Mouse (Mus musculus) Patski (cell line): ENCODE measurements around the gene Iqub. TPM values are rescaled to one million over a fixed set of nuclear protein-coding genes. Genes with fewer than 3 reads are reported as not detected.
A peak's percentile ranks its signal among the peaks of the same experiment; 100 is the strongest.

Source experiments
- ATAC-seq: fragments of 100-300 bp; one replicate; pipeline ENCODE4 v1.8.0; 2021
- CTCF ChIA-PET: fragments of 350-600 bp; sonication (Branson Sonifier 250); formaldehyde crosslinking; loops from one replicate; lab custom pipeline; 2022; ENCODE audit warnings: inconsistent platforms; lab: Charles Lee
- POLR2A ChIA-PET: fragments of 350-600 bp; sonication (Branson Sonifier 250); formaldehyde crosslinking; loops from one replicate; lab custom pipeline; 2022; ENCODE audit warnings: antibody characterized with exemption, inconsistent platforms; lab: Charles Lee
- DNase-seq: peaks from one replicate; pipeline ENCODE4 v3.0.0-alpha.2; 2011; ENCODE audit warnings: low read depth, low spot score
- H3K27me3 ChIP-seq: fragments of 371-371 bp; one replicate; pipeline ENCODE4 v1.5.1; 2021
- CTCF ChIP-seq: fragments of 100-300 bp; IDR thresholded peaks from one replicate; pipeline ENCODE4 v1.5.1; 2021
- in situ Hi-C: fragments of 300-500 bp; cut with MboI; formaldehyde crosslinking; loops from 3 replicates; pipeline ENCODE4 v1.11.1; 2018; ENCODE audit warnings: low pct_unique_long_range_greater_than_20kb, mixed read lengths
- polyA plus RNA-seq: library from polyadenylated mRNA; unstranded; gene quantifications from one replicate; pipeline ENCODE4 v1.2.3, GENCODE M21; 2021

Gene Iqub
- polyA plus RNA-seq: not detected

DNA sequence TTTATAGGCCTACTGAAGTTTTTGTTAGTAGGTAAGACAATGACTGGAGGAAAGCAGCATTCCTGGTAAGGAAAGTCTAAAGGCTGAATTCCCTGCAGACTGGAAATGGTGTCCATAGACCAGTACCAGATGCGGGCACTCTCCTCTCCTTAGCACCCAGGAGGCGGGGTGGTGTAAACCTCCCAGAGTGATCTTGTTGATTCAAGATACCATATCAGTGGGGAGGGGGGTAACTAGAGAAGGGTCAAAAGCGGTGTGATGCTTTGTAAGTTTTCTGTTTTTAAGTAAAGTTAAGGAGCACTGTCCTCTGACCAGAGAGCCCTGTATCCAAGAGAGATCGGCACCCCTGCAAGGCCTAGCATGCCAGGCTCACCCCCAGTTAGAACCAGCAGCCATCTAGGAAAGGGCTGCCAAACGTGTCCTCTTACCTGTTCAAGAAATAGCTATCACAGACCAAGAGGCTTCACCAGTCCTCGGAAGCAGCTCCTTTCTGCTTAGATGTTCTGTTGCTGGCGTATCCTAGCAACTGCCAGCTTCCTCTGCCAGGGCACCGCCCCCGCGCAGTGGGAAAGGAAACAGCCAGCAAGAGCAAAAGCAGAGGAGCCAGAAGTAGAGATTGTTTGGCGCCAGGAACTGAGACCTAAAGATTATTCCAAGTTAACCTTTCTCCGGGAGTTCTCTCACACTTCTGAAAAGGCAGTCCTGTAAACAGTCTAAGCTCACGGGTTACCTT, at the start of gene Iqub:
Gene Iqub, minus strand, starts transcription at position 516 of the 733 bp plus-strand sequence.
- CTCF ChIA-PET: interaction anchor here (1.5 to 1.7 kb wide), 3 partner anchors 9 to 24 kb away, joined by 4 to 5 read pairs (median 5); no protein-coding TSS in a partner anchor
- POLR2A ChIA-PET: no interaction called here
- no peak for DNase-seq
- in situ Hi-C loops: no loop called here
- ATAC-seq: no peak
- peaks cover 4% of the 10 kb centered on the region for H3K27me3 ChIP-seq
- TF ChIP-seq CTCF: no peak

GRCm38 (mm10) chr6:24564081-24564480, 49.2 kb upstream of the Iqub start:
- ChIA-PET POLR2A (no interaction called here), CTCF (interaction anchor here (2.0 to 2.6 kb wide), 2 partner anchors 10 to 33 kb away, joined by 7 to 8 read pairs; no protein-coding TSS in a partner anchor)
- ATAC-seq (no peak), DNase-seq (no peak)
- in situ Hi-C loops: no loop called here
- no peak for TF ChIP-seq CTCF
- H3K27me3 ChIP-seq: no peaks in the 10 kb centered on the region

DNA sequence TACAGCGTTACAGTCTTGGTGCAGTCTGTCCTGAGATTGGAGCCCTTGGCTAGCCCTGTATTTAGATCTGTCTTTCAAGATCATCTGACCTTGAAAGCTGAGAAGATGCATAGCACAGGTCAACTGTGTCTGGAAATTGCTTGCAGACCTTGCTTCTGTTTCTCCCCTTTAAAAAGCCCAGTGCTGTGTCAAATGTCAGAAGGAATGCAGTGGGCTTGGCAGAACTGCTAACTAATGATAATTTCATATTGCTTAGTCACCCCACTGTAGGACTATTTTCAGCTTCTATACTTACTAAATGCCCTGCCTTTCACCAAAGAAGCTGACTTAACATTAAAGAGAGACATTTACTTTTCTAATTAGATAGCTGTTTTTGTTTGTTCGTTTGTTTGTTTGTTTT, 40.6 kb upstream of the Iqub start:
- ATAC-seq: peak; percentile 63
- in situ Hi-C loops: no loop called here
- no peaks in the 10 kb centered on the region for H3K27me3 ChIP-seq
- POLR2A ChIA-PET: interaction anchor here (0.5 kb wide), 1 partner anchor 78 kb away, joined by 4 read pairs; no protein-coding TSS in a partner anchor
- TF ChIP-seq CTCF: no peak
- no peak for DNase-seq
- CTCF ChIA-PET: interaction anchor here (1.5 to 1.8 kb wide), 2 partner anchors 9 to 72 kb away, joined by 3 to 8 read pairs; no protein-coding TSS in a partner anchor

GRCm38 (mm10) chr6:24554427-24555086, 39.7 kb upstream of the Iqub start:
- CTCF ChIA-PET: interaction anchor here (1.5 to 1.8 kb wide), 3 partner anchors 10 to 102 kb away, joined by 3 to 8 read pairs (median 3); no protein-coding TSS in a partner anchor
- in situ Hi-C loops: no loop called here
- no peak for TF ChIP-seq CTCF
- ATAC-seq (peak; percentile 10), DNase-seq (no peak)
- POLR2A ChIA-PET: no interaction called here
- no peaks in the 10 kb centered on the region for H3K27me3 ChIP-seq

GRCm38 (mm10) chr6:24552046-24552445, 37.2 kb upstream of the Iqub start:
- DNase-seq: no peak
- in situ Hi-C loops: no loop called here
- no peak for TF ChIP-seq CTCF
- ChIA-PET CTCF (no interaction called here), POLR2A (no interaction called here)
- H3K27me3 ChIP-seq: no peaks in the 10 kb centered on the region
- no peak for ATAC-seq

GRCm38 (mm10) chr6:24549801-24550200, 34.9 kb upstream of the Iqub start:
- DNase-seq (no peak), ATAC-seq (no peak)
- in situ Hi-C loops: no loop called here
- H3K27me3 ChIP-seq: no peaks in the 10 kb centered on the region
- CTCF ChIA-PET: no interaction called here
- POLR2A ChIA-PET: no interaction called here
- TF ChIP-seq CTCF: no peak

- in situ Hi-C loops: no loop called here
- ATAC-seq: peak; percentile 93
- ChIA-PET CTCF (interaction anchor here (0.7 to 2.9 kb wide), 5 partner anchors 9 to 90 kb away, joined by 3 to 9 read pairs (median 4); no protein-coding TSS in a partner anchor), POLR2A (interaction anchor here (0.6 kb wide), 1 partner anchor 41 kb away, joined by 3 read pairs; no protein-coding TSS in a partner anchor)
- no peak for TF ChIP-seq CTCF
- H3K27me3 ChIP-seq: no peaks in the 10 kb centered on the region
- peak; percentile 37 for DNase-seq
These were observed 32.0 kb upstream of the Iqub start for GRCm38 (mm10) chr6:24546716-24547420.

GRCm38 (mm10) chr6:24543119-24543591, 28.3 kb upstream of the Iqub start:
- ChIA-PET CTCF (interaction anchor here (0.9 to 1.4 kb wide), 3 partner anchors 13 to 89 kb away, joined by 3 to 4 read pairs (median 4); no protein-coding TSS in a partner anchor), POLR2A (no interaction called here)
- ATAC-seq: no peak
- in situ Hi-C loops: no loop called here
- no peak for TF ChIP-seq CTCF
- no peak for DNase-seq
- no peaks in the 10 kb centered on the region for H3K27me3 ChIP-seq

DNA sequence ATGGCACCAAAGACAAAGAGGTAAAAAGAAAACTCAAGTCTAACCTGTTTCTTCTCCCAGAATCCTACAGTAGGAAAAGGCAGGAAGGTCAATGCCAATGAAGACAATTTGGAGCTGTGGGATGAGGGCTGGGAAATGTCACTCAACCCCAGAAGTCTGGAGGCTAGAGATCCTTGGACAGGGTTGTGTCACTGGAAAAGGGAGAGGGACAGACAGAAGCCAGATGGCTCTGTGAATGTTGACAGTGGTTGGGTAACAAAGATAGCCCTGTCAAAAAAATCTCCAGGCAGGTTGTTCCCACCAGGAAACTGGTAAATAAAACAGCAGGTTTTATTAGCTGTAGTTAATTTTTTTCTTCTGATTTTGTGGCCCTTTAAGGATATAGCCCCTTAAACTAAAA, 27.5 kb upstream of the Iqub start:
- ChIA-PET CTCF (interaction anchor here (1.0 to 1.4 kb wide), 2 partner anchors 12 to 90 kb away, joined by 3 to 4 read pairs; no protein-coding TSS in a partner anchor), POLR2A (no interaction called here)
- ATAC-seq (no peak), DNase-seq (no peak)
- no peak for TF ChIP-seq CTCF
- H3K27me3 ChIP-seq: no peaks in the 10 kb centered on the region
- in situ Hi-C loops: no loop called here

GRCm38 (mm10) chr6:24540106-24540505, 25.2 kb upstream of the Iqub start:
- POLR2A ChIA-PET: no interaction called here
- in situ Hi-C loops: no loop called here
- DNase-seq (no peak), ATAC-seq (no peak)
- no peaks in the 10 kb centered on the region for H3K27me3 ChIP-seq
- CTCF ChIA-PET: no interaction called here
- TF ChIP-seq CTCF: no peak
